Mouse (Mus musculus) limb, embryonic 15.5 days (tissue): Measurements from ENCODE around the gene Nckap1. TPM values are rescaled to one million over a fixed set of nuclear protein-coding genes. Genes with fewer than 3 reads are reported as not detected.
A peak's percentile ranks its signal among the peaks of the same experiment; 100 is the strongest.

Experiments used
- ATAC-seq: fragments of 200-750 bp; cut with Nextera tagmentation; 2 replicates; pipeline ENCODE4 v1.8.0; 2017; ENCODE audit warnings: low read depth, moderate TSS enrichment; ENCODE audit not compliant: insufficient number of reproducible peaks, low FRiP score, low TSS enrichment
- H3K27ac ChIP-seq: fragments of 300-500 bp; sonication (generic); 2 replicates; pipeline ENCODE4 v1.5.1; 2015; ENCODE audit warnings: moderate library complexity, mild to moderate bottlenecking, inconsistent platforms
- H3K27me3 ChIP-seq: fragments of 300-500 bp; sonication (generic); 2 replicates; pipeline ENCODE4 v1.6.1; 2015; ENCODE audit warnings: inconsistent platforms
- H3K36me3 ChIP-seq: fragments of 300-500 bp; sonication (generic); 2 replicates; pipeline ENCODE4 v1.6.1; 2015; ENCODE audit warnings: inconsistent platforms
- H3K4me1 ChIP-seq: fragments of 300-500 bp; sonication (generic); 2 replicates; pipeline ENCODE4 v1.6.1; 2015; ENCODE audit warnings: inconsistent platforms
- H3K4me2 ChIP-seq: fragments of 300-500 bp; sonication (generic); 2 replicates; pipeline ENCODE4 v1.6.1; 2015; ENCODE audit warnings: mild to moderate bottlenecking, inconsistent platforms
- H3K4me3 ChIP-seq: fragments of 300-500 bp; sonication (generic); 2 replicates; pipeline ENCODE4 v1.5.1; 2015; ENCODE audit warnings: mild to moderate bottlenecking, inconsistent platforms
- H3K9ac ChIP-seq: fragments of 300-500 bp; sonication (generic); 2 replicates; pipeline ENCODE4 v1.6.1; 2015; ENCODE audit warnings: inconsistent platforms
- H3K9me3 ChIP-seq: fragments of 300-500 bp; sonication (generic); 2 replicates; pipeline ENCODE4 v1.6.1; 2016; ENCODE audit warnings: inconsistent platforms
- WGBS: fragments of 180-500 bp; shearing (Covaris S2); methylation state at CpG from one replicate; pipeline ENCODE4 v1.1.7; 2015; 5-methylcytosine and 5-hydroxymethylcytosine counted together
- polyA plus RNA-seq: library from polyadenylated mRNA; unstranded; fragments of >200 nt; fragmentation: Nextera tagmentation; extraction: Ambion mirVana; gene quantifications from 2 replicates; pipeline ENCODE4 v1.2.1, GENCODE M21; 2015

Nckap1 gene
- polyA plus RNA-seq, 1 experiment from 2014 or later = 75.7 TPM

GRCm38 (mm10) chr2:80596960-80597359 is 15.8 kb upstream of the Nckap1 start:
- no peaks in the 10 kb centered on the region for H3K36me3 ChIP-seq
- H3K4me3 ChIP-seq = no peak overlapping the region
- no peak for ATAC-seq
- H3K9me3 ChIP-seq = no peaks in the 10 kb centered on the region
- H3K4me2 ChIP-seq = no peak overlapping the region
- H3K9ac ChIP-seq = no peak overlapping the region
- no peaks in the 10 kb centered on the region for H3K27me3 ChIP-seq
- H3K27ac ChIP-seq = no peak overlapping the region
- 66% methylated on average over 5 of the region's 5 CpGs for WGBS
- H3K4me1 ChIP-seq = no peaks in the 10 kb centered on the region

- no peak overlapping the region for H3K27ac ChIP-seq
- no peaks in the 10 kb centered on the region for H3K36me3 ChIP-seq
- no peaks in the 10 kb centered on the region for H3K9me3 ChIP-seq
- WGBS = 61% methylated on average over 4 of the region's 4 CpGs
- H3K4me1 ChIP-seq = no peaks in the 10 kb centered on the region
- H3K4me3 ChIP-seq = no peak overlapping the region
- no peak for ATAC-seq
- no peak overlapping the region for H3K9ac ChIP-seq
- H3K4me2 ChIP-seq = no peak overlapping the region
- H3K27me3 ChIP-seq = no peaks in the 10 kb centered on the region
These were observed 13.2 kb upstream of the Nckap1 start for GRCm38 (mm10) chr2:80594215-80594918.

- no peak for ATAC-seq
- WGBS = 89% methylated on average over 3 of the region's 3 CpGs
These were observed 1.2 kb upstream of the Nckap1 start for GRCm38 (mm10) chr2:80582356-80582755.

GRCm38 (mm10) chr2:80580311-80580961 is 744 bp downstream of the Nckap1 start:
- Histone ChIP-seq H3K27me3 (no peaks in the 10 kb centered on the region), H3K9ac (peak overlapping the region; percentile 91), H3K36me3 (no peaks in the 10 kb centered on the region), H3K4me2 (peak overlapping the region; percentile 57), H3K9me3 (no peaks in the 10 kb centered on the region), H3K4me1 (peaks cover 9% of the 10 kb centered on the region), H3K27ac (peak overlapping the region; percentile 99), H3K4me3 (peak overlapping the region; percentile 84)
- under 1% methylated on average over 57 of the region's 65 CpGs for WGBS
- ATAC-seq = peak; percentile 48

More at GRCm38 (mm10) chr2:80582356-80582755, 1.2 kb upstream of the Nckap1 start:
- H3K4me3 ChIP-seq = no peak overlapping the region
- no peak overlapping the region for H3K4me2 ChIP-seq
- no peak overlapping the region for H3K27ac ChIP-seq
- H3K27me3 ChIP-seq = no peaks in the 10 kb centered on the region
- peaks cover 9% of the 10 kb centered on the region for H3K4me1 ChIP-seq
- H3K9me3 ChIP-seq = no peaks in the 10 kb centered on the region
- H3K9ac ChIP-seq = no peak overlapping the region
- H3K36me3 ChIP-seq = no peaks in the 10 kb centered on the region

- H3K9ac ChIP-seq = no peak overlapping the region
These were observed 1.8 kb downstream of the Nckap1 start for GRCm38 (mm10) chr2:80579253-80579891.

GRCm38 (mm10) chr2:80577286-80577685 is 3.9 kb downstream of the Nckap1 start:
- Histone ChIP-seq H3K27me3 (no peaks in the 10 kb centered on the region), H3K4me2 (no peak overlapping the region), H3K9me3 (no peaks in the 10 kb centered on the region), H3K9ac (no peak overlapping the region), H3K4me3 (no peak overlapping the region), H3K4me1 (peaks cover 9% of the 10 kb centered on the region), H3K36me3 (no peaks in the 10 kb centered on the region), H3K27ac (no peak overlapping the region)
- ATAC-seq = no peak
- 93% methylated on average over 1 of the region's 1 CpGs for WGBS

More at GRCm38 (mm10) chr2:80579253-80579891, 1.8 kb downstream of the Nckap1 start:
- Histone ChIP-seq H3K27ac (no peak overlapping the region), H3K27me3 (no peaks in the 10 kb centered on the region), H3K4me3 (peak overlapping the region; percentile 25), H3K4me1 (peaks cover 9% of the 10 kb centered on the region), H3K4me2 (peak overlapping the region; percentile 40), H3K36me3 (no peaks in the 10 kb centered on the region), H3K9me3 (no peaks in the 10 kb centered on the region)
- WGBS = 29% methylated on average over 6 of the region's 6 CpGs
- ATAC-seq = no peak

- Histone ChIP-seq H3K36me3 (no peaks in the 10 kb centered on the region), H3K27me3 (no peaks in the 10 kb centered on the region), H3K4me1 (peaks cover 3% of the 10 kb centered on the region; the same call in 1 of the 2 replicates), H3K27ac (no peak overlapping the region), H3K4me3 (no peak overlapping the region), H3K9me3 (no peaks in the 10 kb centered on the region), H3K9ac (no peak overlapping the region), H3K4me2 (no peak overlapping the region)
- WGBS = 63% methylated on average over 4 of the region's 4 CpGs
- no peak for ATAC-seq
These were observed 10.5 kb downstream of the Nckap1 start for GRCm38 (mm10) chr2:80570656-80571055.

- H3K4me2 ChIP-seq = no peak overlapping the region
- no peak overlapping the region for H3K9ac ChIP-seq
- ATAC-seq = no peak
- peaks cover 3% of the 10 kb centered on the region; the same call in 1 of the 2 replicates for H3K4me1 ChIP-seq
- H3K27ac ChIP-seq = no peak overlapping the region
- 86% methylated on average over 4 of the region's 4 CpGs for WGBS
- 0 out of 2 replicates have a peak, but pooled peaks cover 6% of the 10 kb centered on the region for H3K36me3 ChIP-seq
- no peaks in the 10 kb centered on the region for H3K27me3 ChIP-seq
- H3K9me3 ChIP-seq = no peaks in the 10 kb centered on the region
- no peak overlapping the region for H3K4me3 ChIP-seq
These were observed 13.8 kb downstream of the Nckap1 start for GRCm38 (mm10) chr2:80567411-80567810.

GRCm38 (mm10) chr2:80562253-80562652 is 18.9 kb downstream of the Nckap1 start:
- no peak overlapping the region for H3K27ac ChIP-seq
- no peak overlapping the region for H3K4me2 ChIP-seq
- H3K9me3 ChIP-seq = no peaks in the 10 kb centered on the region
- no peak overlapping the region for H3K4me3 ChIP-seq
- no peaks in the 10 kb centered on the region for H3K4me1 ChIP-seq
- H3K36me3 ChIP-seq = peaks cover 13% of the 10 kb centered on the region; the same call in 1 of the 2 replicates
- H3K9ac ChIP-seq = no peak overlapping the region
- H3K27me3 ChIP-seq = no peaks in the 10 kb centered on the region
- no peak for ATAC-seq

- Histone ChIP-seq H3K4me1 (no peaks in the 10 kb centered on the region), H3K27me3 (no peaks in the 10 kb centered on the region), H3K4me3 (no peak overlapping the region), H3K4me2 (no peak overlapping the region), H3K9me3 (no peaks in the 10 kb centered on the region), H3K9ac (no peak overlapping the region), H3K27ac (no peak overlapping the region), H3K36me3 (peaks cover 13% of the 10 kb centered on the region; the same call in 1 of the 2 replicates)
- no peak for ATAC-seq
- WGBS = 80% methylated on average over 3 of the region's 3 CpGs
These were observed 19.7 kb downstream of the Nckap1 start for GRCm38 (mm10) chr2:80561478-80561877.

- no peaks in the 10 kb centered on the region for H3K27me3 ChIP-seq
- WGBS = 91% methylated on average over 5 of the region's 5 CpGs
- no peak overlapping the region for H3K27ac ChIP-seq
- peaks cover 13% of the 10 kb centered on the region; the same call in 1 of the 2 replicates for H3K36me3 ChIP-seq
- ATAC-seq = no peak
- no peak overlapping the region for H3K9ac ChIP-seq
- H3K4me1 ChIP-seq = no peaks in the 10 kb centered on the region
- H3K4me3 ChIP-seq = no peak overlapping the region
- no peak overlapping the region for H3K4me2 ChIP-seq
- H3K9me3 ChIP-seq = no peaks in the 10 kb centered on the region
These were observed 20.4 kb downstream of the Nckap1 start for GRCm38 (mm10) chr2:80560773-80561172.

GRCm38 (mm10) chr2:80559655-80560054 is 21.5 kb downstream of the Nckap1 start:
- H3K27me3 ChIP-seq = no peaks in the 10 kb centered on the region
- no peak overlapping the region for H3K9ac ChIP-seq
- 85% methylated on average over 5 of the region's 5 CpGs for whole genome bisulfite sequencing
- ATAC-seq = no peak
- no peak overlapping the region for H3K4me2 ChIP-seq
- no peaks in the 10 kb centered on the region for H3K4me1 ChIP-seq
- H3K27ac ChIP-seq = no peak overlapping the region
- H3K4me3 ChIP-seq = no peak overlapping the region
- H3K9me3 ChIP-seq = no peaks in the 10 kb centered on the region
- H3K36me3 ChIP-seq = peaks cover 13% of the 10 kb centered on the region; the same call in 1 of the 2 replicates
